Mouse (Mus musculus) small intestine, adult 2 months (tissue): ENCODE measurements around the gene Hrh3.

Experiments used
- CTCF ChIP-seq: fragments of 200-500 bp; IDR thresholded peaks from 2 replicates; pipeline ENCODE4 v1.5.1; 2012; ENCODE audit warnings: low read depth, mild to moderate bottlenecking, control low read depth, inconsistent platforms, low read length, moderate library complexity, mixed read lengths; ENCODE audit not compliant: insufficient replicate concordance, insufficient read length; ENCODE audit errors: extremely low read depth
- POLR2A ChIP-seq: fragments of 200-500 bp; IDR thresholded peaks from 2 replicates; pipeline ENCODE4 v1.6.1; 2012; ENCODE audit warnings: low read depth, mild to moderate bottlenecking, control low read depth, inconsistent platforms, low read length, moderate library complexity

DNA sequence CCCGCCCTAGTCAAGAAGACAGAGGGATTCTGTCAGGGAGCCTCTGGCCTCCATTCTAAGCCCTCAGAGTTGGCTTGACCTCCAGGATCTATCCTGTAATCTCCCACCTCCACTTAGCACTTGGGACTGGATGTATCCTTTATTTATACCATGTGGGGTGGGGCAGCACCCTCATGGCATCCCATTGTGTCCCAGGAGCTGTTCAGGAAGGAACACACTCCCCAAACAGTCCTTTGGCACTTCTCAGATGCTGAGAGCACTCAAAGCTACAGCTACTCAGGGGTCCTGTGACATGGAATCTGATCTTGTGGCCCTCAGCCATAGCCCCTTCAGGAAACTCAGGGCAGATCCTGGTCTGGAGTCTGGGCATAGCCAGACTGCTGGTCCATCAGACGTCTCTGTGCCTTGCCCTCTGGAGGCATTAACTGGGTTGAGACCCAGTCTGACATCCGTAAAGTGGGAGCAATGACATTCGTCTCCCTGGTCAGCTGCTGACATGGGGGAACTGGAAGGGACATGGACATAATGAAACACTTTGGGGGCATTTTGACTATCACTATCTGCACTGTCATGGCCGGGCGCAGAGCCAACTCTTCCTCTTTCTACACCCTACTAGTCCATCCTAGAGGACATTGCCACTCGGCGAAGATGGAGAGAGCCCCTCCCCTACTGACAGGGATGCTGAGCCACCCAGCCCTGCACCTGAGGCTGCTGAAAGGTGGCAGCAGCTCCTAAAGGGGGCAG, 12.6 kb upstream of the Hrh3 start:
- TF ChIP-seq POLR2A: no peak
- no peak for TF ChIP-seq CTCF
